Mouse (Mus musculus) small intestine, adult 2 months (tissue): ENCODE data around the gene Samd4. TPM values are rescaled to one million over a fixed set of nuclear protein-coding genes. Genes with fewer than 3 reads are reported as not detected.

Experiments used
- H3K27ac ChIP-seq: fragments of 200-500 bp; 2 replicates; pipeline ENCODE4 v1.5.1; 2012; ENCODE audit warnings: low read depth, low read length, control low read depth, inconsistent platforms; ENCODE audit not compliant: insufficient read depth
- H3K27me3 ChIP-seq: fragments of 200-500 bp; 2 replicates; pipeline ENCODE4 v1.6.1; 2012; ENCODE audit warnings: mild to moderate bottlenecking, moderate library complexity, low read length, inconsistent platforms; ENCODE audit not compliant: control insufficient read depth, insufficient read depth
- H3K36me3 ChIP-seq: fragments of 200-500 bp; 2 replicates; pipeline ENCODE4 v1.6.1; 2012; ENCODE audit warnings: mild to moderate bottlenecking, low read length, control low read depth, inconsistent platforms; ENCODE audit not compliant: control insufficient read depth, insufficient read depth
- H3K4me1 ChIP-seq: fragments of 200-500 bp; 2 replicates; pipeline ENCODE4 v1.6.1; 2012; ENCODE audit warnings: low read length, inconsistent platforms, mixed read lengths; ENCODE audit not compliant: control insufficient read depth, insufficient read depth, insufficient read length
- H3K4me3 ChIP-seq: fragments of 200-500 bp; 2 replicates; pipeline ENCODE4 v1.5.1; 2012; ENCODE audit warnings: low read depth, mild to moderate bottlenecking, control low read depth, inconsistent platforms, low read length, moderate library complexity
- CTCF ChIP-seq: fragments of 200-500 bp; IDR thresholded peaks from 2 replicates; pipeline ENCODE4 v1.5.1; 2012; ENCODE audit warnings: low read depth, mild to moderate bottlenecking, control low read depth, inconsistent platforms, low read length, moderate library complexity, mixed read lengths; ENCODE audit not compliant: insufficient replicate concordance, insufficient read length; ENCODE audit errors: extremely low read depth
- POLR2A ChIP-seq: fragments of 200-500 bp; IDR thresholded peaks from 2 replicates; pipeline ENCODE4 v1.6.1; 2012; ENCODE audit warnings: low read depth, mild to moderate bottlenecking, control low read depth, inconsistent platforms, low read length, moderate library complexity
- WGBS: fragments of 180-500 bp; shearing (Covaris S2); methylation state at CpG from one replicate; pipeline ENCODE4 v1.1.7; 2018; 5-methylcytosine and 5-hydroxymethylcytosine counted together
- polyA plus RNA-seq: library from polyadenylated mRNA; depleted of rRNA; stranded (reverse); fragments of >200 nt; gene quantifications from 2 replicates; pipeline ENCODE4 v1.2.3, GENCODE M21; 2012

Samd4 gene
- polyA plus RNA-seq, 1 experiment = 3.2 TPM

GRCm38 (mm10) chr14:47066901-47067300, 184.2 kb downstream of the Samd4 start:
- no peaks in the 10 kb centered on the region for H3K4me1 ChIP-seq
- TF ChIP-seq POLR2A (no peak), CTCF (no peak)
- no peak overlapping the region for H3K27ac ChIP-seq
- 71% methylated on average over 5 of the region's 5 CpGs for WGBS
- no peaks in the 10 kb centered on the region for H3K36me3 ChIP-seq
- no peak overlapping the region for H3K4me3 ChIP-seq
- H3K27me3 ChIP-seq = no peaks in the 10 kb centered on the region

- 83% methylated on average over 18 of the region's 18 CpGs for WGBS
- Histone ChIP-seq H3K4me3 (no peak overlapping the region), H3K27ac (no peak overlapping the region), H3K36me3 (no peaks in the 10 kb centered on the region), H3K4me1 (no peaks in the 10 kb centered on the region), H3K27me3 (no peaks in the 10 kb centered on the region)
- TF ChIP-seq POLR2A (no peak), CTCF (no peak)
Measured at GRCm38 (mm10) chr14:47074045-47074666, 191.5 kb downstream of the Samd4 start.

GRCm38 (mm10) chr14:47075010-47075677, 192.5 kb downstream of the Samd4 start:
- Histone ChIP-seq H3K36me3 (no peaks in the 10 kb centered on the region), H3K4me3 (no peak overlapping the region), H3K27ac (no peak overlapping the region), H3K27me3 (no peaks in the 10 kb centered on the region), H3K4me1 (no peaks in the 10 kb centered on the region)
- WGBS = 83% methylated on average over 14 of the region's 14 CpGs
- TF ChIP-seq CTCF (no peak), POLR2A (no peak)

GRCm38 (mm10) chr14:47075856-47076255, 193.2 kb downstream of the Samd4 start:
- Histone ChIP-seq H3K4me1 (no peaks in the 10 kb centered on the region), H3K4me3 (no peak overlapping the region), H3K36me3 (no peaks in the 10 kb centered on the region), H3K27ac (no peak overlapping the region), H3K27me3 (no peaks in the 10 kb centered on the region)
- TF ChIP-seq POLR2A (no peak), CTCF (no peak)
- WGBS = 90% methylated on average over 5 of the region's 5 CpGs

- TF ChIP-seq POLR2A (no peak), CTCF (no peak)
- Histone ChIP-seq H3K36me3 (no peaks in the 10 kb centered on the region), H3K27me3 (no peaks in the 10 kb centered on the region), H3K4me1 (no peaks in the 10 kb centered on the region), H3K4me3 (no peak overlapping the region), H3K27ac (no peak overlapping the region)
- WGBS = 82% methylated on average over 14 of the region's 14 CpGs
Measured at GRCm38 (mm10) chr14:47076956-47077575, 194.4 kb downstream of the Samd4 start.

GRCm38 (mm10) chr14:47077576-47077970, 194.9 kb downstream of the Samd4 start:
- no peak overlapping the region for H3K4me3 ChIP-seq
- H3K36me3 ChIP-seq = no peaks in the 10 kb centered on the region
- TF ChIP-seq CTCF (no peak), POLR2A (no peak)
- no peaks in the 10 kb centered on the region for H3K27me3 ChIP-seq
- no peak overlapping the region for H3K27ac ChIP-seq
- no peaks in the 10 kb centered on the region for H3K4me1 ChIP-seq
- WGBS = 77% methylated on average over 3 of the region's 3 CpGs

GRCm38 (mm10) chr14:47079911-47080310, 197.3 kb downstream of the Samd4 start:
- TF ChIP-seq CTCF (no peak), POLR2A (no peak)
- Histone ChIP-seq H3K4me3 (no peak overlapping the region), H3K36me3 (no peaks in the 10 kb centered on the region), H3K4me1 (no peaks in the 10 kb centered on the region), H3K27me3 (no peaks in the 10 kb centered on the region), H3K27ac (no peak overlapping the region)
- WGBS = 85% methylated on average over 7 of the region's 7 CpGs
